9 mouse cellular contexts compared by ENCODE assay signal in genomic region chr1:75422216-75422822, GRCm38 (mm10). TPM values are rescaled to one million over a fixed set of nuclear protein-coding genes. Genes with fewer than 3 reads are reported as not detected.
DNase-seq lines count a peak whose midpoint lies in the region; ATAC-seq lines count a peak whose summit lies in the region.
"Had no signal": no experiment of that assay in that cellular context is flagged by ENCODE, and none has a peak within 500 bp of the region (broad histone marks: within the 10 kb centered on the region; RNA-seq: fewer than 3 reads in every experiment).

No protein-coding gene starts in this region.

- intact Hi-C loops in gastrocnemius, postnatal 14 days (cut with DNase I; ENCODE audit: low total_unique reads): no loop called here

- ATAC-seq in neural tube, embryonic 11.5 days (ENCODE audit: insufficient read depth, low FRiP score, low TSS enrichment): no peak
- ATAC-seq in limb, embryonic 11.5 days (ENCODE audit: insufficient number of reproducible peaks, low FRiP score, low TSS enrichment, low read depth): no peak
- ATAC-seq in stomach, embryonic 15.5 days (ENCODE audit: insufficient read depth, low FRiP score, low read depth): no peak
- ATAC-seq in frontal cortex, adult (ENCODE audit: low TSS enrichment): no peak

- H3K9me3 ChIP-seq in neural tube, embryonic 11.5 days (ENCODE audit: control insufficient read depth, low read length): no peaks in the 10 kb centered on the region
- H3K9me3 ChIP-seq in limb, embryonic 11.5 days (ENCODE audit: control insufficient read depth, low read length): no peaks in the 10 kb centered on the region
- no peaks in the 10 kb centered on the region for H3K9me3 ChIP-seq in stomach, embryonic 15.5 days

- H3K4me1 ChIP-seq in neural tube, embryonic 11.5 days (ENCODE audit: control insufficient read depth, insufficient read depth, low read length): peaks cover 13% of the 10 kb centered on the region; the same call in 1 of the 2 replicates
- H3K4me1 ChIP-seq in limb, embryonic 11.5 days (ENCODE audit: control insufficient read depth, insufficient read depth, low read length): peaks cover 26% of the 10 kb centered on the region
- H3K4me1 ChIP-seq in stomach, embryonic 15.5 days: peaks cover 18% of the 10 kb centered on the region; the same call in 1 of the 2 replicates

- H3K4me3 ChIP-seq in neural tube, embryonic 11.5 days (ENCODE audit: low read depth, low read length): peak overlapping the region; percentile 31
- peak overlapping the region; percentile 28 for H3K4me3 ChIP-seq in limb, embryonic 11.5 days (ENCODE audit: low read depth, low read length)
- peak overlapping the region; percentile 29 for H3K4me3 ChIP-seq in stomach, embryonic 15.5 days (replicated peaks)

- peaks cover 38% of the 10 kb centered on the region for H3K27me3 ChIP-seq in neural tube, embryonic 11.5 days (ENCODE audit: control insufficient read depth, insufficient read depth, low read length)
- peaks cover 36% of the 10 kb centered on the region for H3K27me3 ChIP-seq in limb, embryonic 11.5 days (ENCODE audit: control insufficient read depth, insufficient read depth, low read length)
- peaks cover 41% of the 10 kb centered on the region for H3K27me3 ChIP-seq in stomach, embryonic 15.5 days (replicated peaks)

- DNase-seq in cerebellum, postnatal 10 days: peak; percentile 41 to 48
- DNase-seq in cerebellum, postnatal 36 days: no peak
- DNase-seq in neural tube, embryonic 11.5 days (ENCODE audit: low spot score): peak; percentile 16
- DNase-seq in neural tube, embryonic 10.5 days (ENCODE audit: extremely low spot score, low spot score): no peak
- no peak for DNase-seq in limb, embryonic 11.5 days (ENCODE audit: low spot score)
- DNase-seq in gastrocnemius, postnatal 14 days: no peak
- DNase-seq: adrenal gland, adult 8-10 months had no signal

- peak overlapping the region; percentile 49 for H3K9ac ChIP-seq in neural tube, embryonic 11.5 days (ENCODE audit: low read length)
- H3K9ac ChIP-seq in limb, embryonic 11.5 days (ENCODE audit: low read length): peak overlapping the region; percentile 49
- no peak overlapping the region for H3K9ac ChIP-seq in stomach, embryonic 15.5 days

- H3K36me3 ChIP-seq in neural tube, embryonic 11.5 days (ENCODE audit: control insufficient read depth, insufficient read depth, low read length): no peaks in the 10 kb centered on the region
- H3K36me3 ChIP-seq in limb, embryonic 11.5 days (ENCODE audit: control insufficient read depth, insufficient read depth, low read length): no peaks in the 10 kb centered on the region
- H3K36me3 ChIP-seq in stomach, embryonic 15.5 days: 0 out of 2 replicates have a peak, but pooled peaks cover 3% of the 10 kb centered on the region

- H3K4me2 ChIP-seq in neural tube, embryonic 11.5 days (ENCODE audit: low read depth): peak overlapping the region; percentile 45
- peak overlapping the region; percentile 55 for H3K4me2 ChIP-seq in limb, embryonic 11.5 days (ENCODE audit: low read depth, severe bottlenecking)
- peak overlapping the region; percentile 63 for H3K4me2 ChIP-seq in stomach, embryonic 15.5 days

- WGBS in neural tube, embryonic 11.5 days: 3% methylated on average over 32 of the region's 32 CpGs
- WGBS in limb, embryonic 11.5 days: 5% methylated on average over 32 of the region's 32 CpGs
- WGBS in stomach, embryonic 15.5 days: 16% methylated on average over 32 of the region's 32 CpGs

- H3K27ac ChIP-seq in neural tube, embryonic 11.5 days (ENCODE audit: low read depth, low read length): no peak overlapping the region
- no peak overlapping the region for H3K27ac ChIP-seq in limb, embryonic 11.5 days (replicated peaks; ENCODE audit: low read depth, low read length)
- H3K27ac ChIP-seq in stomach, embryonic 15.5 days: no peak overlapping the region

RNA-seq across cellular contexts. Expression of gene Gmppa, which starts 13.4 kb away (rescaled TPM):
- polyA plus RNA-seq in neural tube, embryonic 11.5 days (2014; fragmentation: Nextera tagmentation; extraction: Ambion mirVana): 62.5 and 64.2 TPM in 2 replicates
- 44.9 and 49.9 TPM in 2 replicates for polyA plus RNA-seq in limb, embryonic 11.5 days (2014; fragmentation: Nextera tagmentation; extraction: Ambion mirVana)
- polyA plus RNA-seq in stomach, embryonic 15.5 days (2015; fragmentation: Nextera tagmentation; extraction: Ambion mirVana): 103 TPM in 2 replicates
- total RNA-seq in gastrocnemius, postnatal 14 days (2021): 10 to 100 TPM; 34.5 to 38.7 TPM

RNA-seq across cellular contexts. Expression of gene Asic4, which starts 27.9 kb away (rescaled TPM):
- 2.3 and 2.9 TPM in 2 replicates for polyA plus RNA-seq in neural tube, embryonic 11.5 days (2014; fragmentation: Nextera tagmentation; extraction: Ambion mirVana)
- polyA plus RNA-seq in limb, embryonic 11.5 days (2014; fragmentation: Nextera tagmentation; extraction: Ambion mirVana): 0.07 and 0.13 TPM in 2 replicates
- 2.0 and 2.1 TPM in 2 replicates for polyA plus RNA-seq in stomach, embryonic 15.5 days (2015; fragmentation: Nextera tagmentation; extraction: Ambion mirVana)
- total RNA-seq in gastrocnemius, postnatal 14 days (2021): not detected

RNA-seq across cellular contexts. Expression of gene Speg, which starts 47.2 kb away (rescaled TPM):
- 15.5 and 19.1 TPM in 2 replicates for polyA plus RNA-seq in neural tube, embryonic 11.5 days (2014; fragmentation: Nextera tagmentation; extraction: Ambion mirVana)
- 32.9 and 33.6 TPM in 2 replicates for polyA plus RNA-seq in limb, embryonic 11.5 days (2014; fragmentation: Nextera tagmentation; extraction: Ambion mirVana)
- polyA plus RNA-seq in stomach, embryonic 15.5 days (2015; fragmentation: Nextera tagmentation; extraction: Ambion mirVana): 45.2 and 49.1 TPM in 2 replicates
- total RNA-seq in gastrocnemius, postnatal 14 days (2021): 100 to 1,000 TPM; 167 to 173 TPM

RNA-seq across cellular contexts. Expression of gene Chpf, which starts 56.8 kb away (rescaled TPM):
- 27.1 and 27.2 TPM in 2 replicates for polyA plus RNA-seq in neural tube, embryonic 11.5 days (2014; fragmentation: Nextera tagmentation; extraction: Ambion mirVana)
- 14.2 and 16.1 TPM in 2 replicates for polyA plus RNA-seq in limb, embryonic 11.5 days (2014; fragmentation: Nextera tagmentation; extraction: Ambion mirVana)
- 40.9 and 41.9 TPM in 2 replicates for polyA plus RNA-seq in stomach, embryonic 15.5 days (2015; fragmentation: Nextera tagmentation; extraction: Ambion mirVana)
- 10 to 100 TPM; 14.9 to 20.7 TPM for total RNA-seq in gastrocnemius, postnatal 14 days (2021)

RNA-seq across cellular contexts. Expression of gene Tmem198, which starts 57.0 kb away (rescaled TPM):
- 12.3 and 13.7 TPM in 2 replicates for polyA plus RNA-seq in neural tube, embryonic 11.5 days (2014; fragmentation: Nextera tagmentation; extraction: Ambion mirVana)
- 0.17 and 0.18 TPM in 2 replicates for polyA plus RNA-seq in limb, embryonic 11.5 days (2014; fragmentation: Nextera tagmentation; extraction: Ambion mirVana)
- polyA plus RNA-seq in stomach, embryonic 15.5 days (2015; fragmentation: Nextera tagmentation; extraction: Ambion mirVana): 2.3 and 2.7 TPM in 2 replicates
- total RNA-seq in gastrocnemius, postnatal 14 days (2021): under 1 TPM; 0.09 to 0.25 TPM

Comparison
In these comparisons a context has a peak if more than half of its experiments do, and no peak if none do; other contexts are left out.
1. DNase-seq: peak in cerebellum, postnatal 10 days (2 of 2) and neural tube, embryonic 11.5 days (single experiment); none in cerebellum, postnatal 36 days (0 of 2), neural tube, embryonic 10.5 days (single experiment), limb, embryonic 11.5 days (single experiment) and gastrocnemius, postnatal 14 days (single experiment).
2. Peak in every context shown above with its lines, with median percentiles within 50 percentile points of each other: H3K4me2 ChIP-seq and H3K4me3 ChIP-seq.